17 mouse cellular contexts compared by ENCODE assay signal in the genomic region with DNA sequence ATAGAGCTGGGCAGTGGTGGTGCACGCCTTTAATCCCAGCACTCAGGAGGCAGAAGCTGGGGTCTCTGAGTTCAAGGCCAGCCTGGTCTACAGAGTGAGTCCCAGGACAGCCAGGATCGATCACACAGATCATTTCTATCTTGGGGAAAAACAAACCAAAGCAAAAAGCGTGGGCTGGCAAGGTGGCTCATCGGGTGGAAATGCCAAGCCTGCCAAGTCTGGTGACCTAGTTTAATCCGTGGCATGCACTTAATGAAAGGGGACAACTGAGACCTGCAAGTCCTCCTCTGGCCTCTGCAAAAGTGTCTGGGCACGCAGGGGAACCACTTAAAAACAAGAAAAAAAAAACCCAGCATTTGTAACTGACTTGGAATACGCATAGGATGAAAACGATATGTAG. TPM values are rescaled to one million over a fixed set of nuclear protein-coding genes. Genes with fewer than 3 reads are reported as not detected.
A peak's percentile ranks its signal among the peaks of the same experiment; 100 is the strongest.
DNase-seq lines count a peak whose midpoint lies in the region; TF ChIP-seq lines count a peak whose summit lies in the region.
"Had no signal": no experiment of that assay in that cellular context is flagged by ENCODE, and none has a peak within 500 bp of the region (broad histone marks: within the 10 kb centered on the region; RNA-seq: fewer than 3 reads in every experiment).

No protein-coding gene starts in this region.

- peaks cover 20% of the 10 kb centered on the region for H3K4me1 ChIP-seq in liver, adult 2 months (ENCODE audit: control insufficient read depth, insufficient read depth, low read length)

- H3K36me3 ChIP-seq in liver, adult 2 months (ENCODE audit: control insufficient read depth, insufficient read depth, low read length), result no peaks in the 10 kb centered on the region
- H3K36me3 ChIP-seq in myocyte (ENCODE audit: control insufficient read depth, insufficient read depth), result no peaks in the 10 kb centered on the region
- H3K36me3 ChIP-seq: kidney, embryonic 15.5 days; limb, embryonic 13.5 days; lung, embryonic 15.5 days; midbrain, embryonic 12.5 days; neural tube, embryonic 13.5 days; stomach, embryonic 15.5 days had no signal

- no peak for TF ChIP-seq CTCF in liver, adult 2 months (IDR thresholded peaks at IDR 0.05; ENCODE audit: low read depth, low read length)

- TF ChIP-seq POLR2A in liver, adult 2 months (IDR thresholded peaks at IDR 0.05; ENCODE audit: extremely low read depth, insufficient read depth, low read length), result no peak
- TF ChIP-seq POLR2A in myocyte (IDR thresholded peaks at IDR 0.05; ENCODE audit: insufficient read length, low read depth), result no peak

- no peak overlapping the region for H3K9ac ChIP-seq in liver, adult 2 months (ENCODE audit: low read depth, low read length)
- H3K9ac ChIP-seq: hindbrain, embryonic 14.5 days; kidney, embryonic 15.5 days; limb, embryonic 13.5 days; lung, embryonic 15.5 days; midbrain, embryonic 12.5 days; neural tube, embryonic 13.5 days; stomach, embryonic 15.5 days had no signal

- H3K4me3 ChIP-seq in liver, adult 2 months (ENCODE audit: insufficient read depth, low read depth, low read length), result no peak overlapping the region
- peak overlapping the region; percentile 15 for H3K4me3 ChIP-seq in myocyte
- H3K4me3 ChIP-seq: heart, adult 2 months; kidney, embryonic 15.5 days; limb, embryonic 13.5 days; lung, embryonic 15.5 days; midbrain, embryonic 12.5 days; neural tube, embryonic 13.5 days; stomach, embryonic 15.5 days had no signal

- peak overlapping the region; percentile 99 for H3K4me2 ChIP-seq in myocyte (ENCODE audit: low read depth)
- H3K4me2 ChIP-seq: hindbrain, embryonic 14.5 days; kidney, embryonic 15.5 days; limb, embryonic 13.5 days; midbrain, embryonic 12.5 days; neural tube, embryonic 13.5 days had no signal

- peak overlapping the region; percentile 34 for H3K27ac ChIP-seq in liver, adult 2 months (replicated peaks; ENCODE audit: insufficient read depth, low read depth, low read length)
- H3K27ac ChIP-seq: hindbrain, embryonic 14.5 days; limb, embryonic 13.5 days; midbrain, embryonic 12.5 days; neural tube, embryonic 13.5 days had no signal

- H3ac ChIP-seq in myocyte (ENCODE audit: control insufficient read depth, insufficient read length), result no peak overlapping the region

- DNase-seq in cerebellum, adult 9-11 months, result peak; percentile 56
- DNase-seq in cerebellum, adult 9-10 months, result no peak
- DNase-seq in liver, adult 2 months (ENCODE audit: extremely low read depth, low read depth, low spot score), result peak; percentile 93
- DNase-seq in liver, result no peak
- DNase-seq in brain, adult 2 months (ENCODE audit: low read depth, low spot score), result peak; percentile 47
- DNase-seq in left cerebral cortex, postnatal 14 days (ENCODE audit: low spot score in 2 of 2), result no peak
- DNase-seq in frontal cortex, postnatal 14 days (ENCODE audit: low spot score in 2 of 2), result no peak
- DNase-seq: right cerebral cortex, postnatal 14 days had no signal

- intact Hi-C loops in left cerebral cortex, postnatal 14 days (cut with DNase I), result loop anchor here (2.0 kb wide), 1 partner anchor 52 kb away; no protein-coding TSS in a partner anchor

- 21% methylated on average over 8 of the region's 8 CpGs for WGBS in liver, adult 2 months

- H3K27me3 ChIP-seq in liver, adult 2 months (ENCODE audit: control insufficient read depth, insufficient read depth, low read length), result no peaks in the 10 kb centered on the region
- no peaks in the 10 kb centered on the region for H3K27me3 ChIP-seq in myocyte (ENCODE audit: control insufficient read depth, insufficient read depth, insufficient read length)
- H3K27me3 ChIP-seq: kidney, embryonic 15.5 days; limb, embryonic 13.5 days; lung, embryonic 15.5 days; stomach, embryonic 15.5 days had no signal

- no peaks in the 10 kb centered on the region for H3K79me2 ChIP-seq in liver, adult 2 months (ENCODE audit: control insufficient read depth, insufficient read depth, low read length)
- H3K79me2 ChIP-seq in myocyte (ENCODE audit: control insufficient read depth, insufficient read depth), result peaks cover 16% of the 10 kb centered on the region

TF ChIP-seq in myocyte, 11 proteins besides CTCF, POLR2A, EP300 and RAD21:
- no peak for TF ChIP-seq POLR2AphosphoS2 (IDR thresholded peaks at IDR 0.05; ENCODE audit: insufficient read length, low read depth)
- no peak for TF ChIP-seq SRF (IDR thresholded peaks at IDR 0.05; ENCODE audit: control insufficient read depth, insufficient read length, low read depth)
- TF ChIP-seq CEBPB (IDR thresholded peaks at IDR 0.05; ENCODE audit: insufficient read depth, poor library complexity, severe bottlenecking), result no peak
- TF ChIP-seq TCF12 (IDR thresholded peaks at IDR 0.05; ENCODE audit: insufficient read depth, poor library complexity, severe bottlenecking), result no peak
- no peak for TF ChIP-seq E2F4 (IDR thresholded peaks at IDR 0.05; ENCODE audit: insufficient read depth)
- TF ChIP-seq REST (IDR thresholded peaks at IDR 0.05; ENCODE audit: insufficient read depth, insufficient read length), result no peak
- TF ChIP-seq MYOG (IDR thresholded peaks at IDR 0.05; ENCODE audit: control insufficient read depth in 1 of 3, insufficient read depth in 1 of 3, insufficient read length in 2 of 3, low read depth in 2 of 3), result no peak
- no peak for TF ChIP-seq USF1 (IDR thresholded peaks at IDR 0.05; ENCODE audit: low read depth)
- no peak for TF ChIP-seq MYOD1 (IDR thresholded peaks at IDR 0.05; ENCODE audit: control insufficient read depth in 1 of 3, insufficient read length in 2 of 3, low read depth in 2 of 3)
- TF ChIP-seq MAX (IDR thresholded peaks at IDR 0.05; ENCODE audit: low read depth), result no peak
- no peak for TF ChIP-seq TCF3 (IDR thresholded peaks at IDR 0.05; ENCODE audit: insufficient read length, low read depth)
TF ChIP-seq in myocyte: peak in this region for 0.

RNA-seq across cellular contexts. Expression of a gene that starts 26.2 kb away (rescaled TPM):
- 726 and 988 TPM in 2 replicates for total RNA-seq in liver, adult 2 months (2014; rRNA removed)
- 1,363 and 1,398 TPM in 2 replicates for polyA plus RNA-seq in liver, adult 2 months (2012; rRNA removed)
- polyA plus RNA-seq in myocyte (2012; fragmentation: generic; extraction: Trizol), result 2,198 TPM
- 1,000 to 10,000 TPM; 3,011 to 3,018 TPM for total RNA-seq in left cerebral cortex, postnatal 14 days (2021)

RNA-seq across cellular contexts. Expression of a gene that starts 27.4 kb away (rescaled TPM):
- total RNA-seq in liver, adult 2 months (2014; rRNA removed), result 2.0 and 4.2 TPM in 2 replicates
- 3.0 and 4.4 TPM in 2 replicates for polyA plus RNA-seq in liver, adult 2 months (2012; rRNA removed)
- polyA plus RNA-seq in myocyte (2012; fragmentation: generic; extraction: Trizol), result 180 TPM
- 100 to 1,000 TPM; 408 to 429 TPM for total RNA-seq in left cerebral cortex, postnatal 14 days (2021)

RNA-seq across cellular contexts. Expression of a gene that starts 37.5 kb away (rescaled TPM):
- total RNA-seq in liver, adult 2 months (2014; rRNA removed), result 1.5 and 2.4 TPM in 2 replicates
- polyA plus RNA-seq in liver, adult 2 months (2012; rRNA removed), result 9.3 and 10.6 TPM in 2 replicates
- 7.6 TPM for polyA plus RNA-seq in myocyte (2012; fragmentation: generic; extraction: Trizol)
- total RNA-seq in left cerebral cortex, postnatal 14 days (2021), result 10 to 100 TPM; 34.2 to 34.4 TPM

Comparison
In these comparisons a context has a peak if more than half of its experiments do, and no peak if none do; other contexts are left out.
1. DNase-seq: peak in cerebellum, adult 9-11 months (single experiment), liver, adult 2 months (single experiment) and brain, adult 2 months (single experiment); none in cerebellum, adult 9-10 months (single experiment), liver (single experiment), left cerebral cortex, postnatal 14 days (0 of 2) and frontal cortex, postnatal 14 days (0 of 2).
2. RNA of a gene that starts 27.4 kb away (total RNA-seq): 408 to 429 TPM in left cerebral cortex, postnatal 14 days; 2.0 to 4.2 TPM in liver, adult 2 months; every median in the first group is over 10 times any median in the second.
3. RNA of a gene that starts 37.5 kb away (total RNA-seq): 34.2 to 34.4 TPM in left cerebral cortex, postnatal 14 days; 1.5 to 2.4 TPM in liver, adult 2 months; every median in the first group is over 10 times any median in the second.